Mouse (Mus musculus) thymus, postnatal 36 days (tissue): Measurements from ENCODE around the gene Tor1a.
"Not testable (repeated sequence)": the region's sequence is repeated elsewhere in the genome, so short reads cannot be mapped to it uniquely, and the experiment has no call there.

Experiments used
- DNase-seq, 2 experiments: peaks; one replicate each; pipeline ENCODE4 v3.0.0; 2022; ENCODE audit warnings: mixed read lengths in 2 of 2

Tor1a gene

GRCm38 (mm10) chr2:30915933-30916332, 51.8 kb downstream of the Tor1a start:
- DNase-seq: not testable (repeated sequence)

- DNase-seq: no peak
Observed at GRCm38 (mm10) chr2:30915376-30915775, 52.4 kb downstream of the Tor1a start.

- no peak for DNase-seq
Observed at GRCm38 (mm10) chr2:30914836-30915235, 52.9 kb downstream of the Tor1a start.

- no peak for DNase-seq
Observed at GRCm38 (mm10) chr2:30913022-30913421, 54.7 kb downstream of the Tor1a start.

- no peak for DNase-seq
Observed at GRCm38 (mm10) chr2:30912291-30912773, 55.4 kb downstream of the Tor1a start.
